Mouse (Mus musculus): ENCODE data around the gene Ust.

DNA sequence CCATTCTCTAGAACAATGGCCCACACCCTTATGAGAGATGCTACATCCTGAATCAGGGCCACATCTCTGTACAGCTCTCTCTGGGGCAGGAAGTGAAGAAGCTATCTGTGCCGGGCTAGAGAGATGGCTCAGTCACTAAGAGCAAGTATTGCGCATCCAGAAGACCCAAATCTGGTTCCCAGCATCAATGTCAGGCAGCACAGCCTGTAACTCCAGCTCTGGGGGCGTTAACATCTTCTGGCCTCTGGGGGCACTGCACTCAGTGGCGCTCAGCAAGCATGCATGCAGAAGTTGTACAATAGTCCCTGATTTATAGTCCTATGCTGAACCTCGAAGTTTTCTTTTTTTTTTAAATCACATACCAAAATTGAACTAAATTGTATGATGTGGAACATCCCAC, 341.0 kb downstream of the Ust start:
- TF ChIP-seq CTCF (IDR thresholded peaks at IDR 0.05; ENCODE audit: low read depth, low read length), result no peak
- no peak for TF ChIP-seq TAL1 (conservative IDR thresholded peaks at IDR 0.05; ENCODE audit: low read depth, low read length)
- no peak for TF ChIP-seq GATA1 (IDR thresholded peaks at IDR 0.05; ENCODE audit: borderline replicate concordance, low read length)

All from G1E (cell line).